Mouse (Mus musculus): ENCODE results near the gene Asnsd1. TPM values are rescaled to one million over a fixed set of nuclear protein-coding genes. Genes with fewer than 3 reads are reported as not detected.

The Asnsd1 gene
- total RNA-seq, 2 experiments from 2014 or later: 42.3 to 47.3 TPM

Other genes with a start within 250 kb of the Asnsd1 start
- gene 1700019A02Rik, start 165.1 kb downstream of the Asnsd1 start, total RNA-seq (2021): not detected
- 10 to 100 TPM in 1 of 2 experiments, 1 to 10 TPM in 1; 9.8 to 10.3 TPM for gene Pms1, start 55.7 kb downstream of the Asnsd1 start, total RNA-seq (2021)
- 1 to 10 TPM; 7.8 to 8.0 TPM for gene Ormdl1, start 55.7 kb downstream of the Asnsd1 start, total RNA-seq (2021)
- not detected for gene Gm28778, start 55.6 kb downstream of the Asnsd1 start, total RNA-seq (2021)
- 10 to 100 TPM; 24.2 to 24.6 TPM for gene Osgepl1, start 39.1 kb downstream of the Asnsd1 start, total RNA-seq (2021)
- gene Asdurf, start 133 bp downstream of the Asnsd1 start, total RNA-seq (2021): not detected
- gene Gm28551, start 85 bp downstream of the Asnsd1 start, total RNA-seq (2021): not detected